Mouse (Mus musculus) small intestine, adult 2 months (tissue): ENCODE measurements around the gene Ccdc102a.

Experiments used
- CTCF ChIP-seq: fragments of 200-500 bp; IDR thresholded peaks from 2 replicates; pipeline ENCODE4 v1.5.1; 2012; ENCODE audit warnings: low read depth, mild to moderate bottlenecking, control low read depth, inconsistent platforms, low read length, moderate library complexity, mixed read lengths; ENCODE audit not compliant: insufficient replicate concordance, insufficient read length; ENCODE audit errors: extremely low read depth
- POLR2A ChIP-seq: fragments of 200-500 bp; IDR thresholded peaks from 2 replicates; pipeline ENCODE4 v1.6.1; 2012; ENCODE audit warnings: low read depth, mild to moderate bottlenecking, control low read depth, inconsistent platforms, low read length, moderate library complexity

DNA sequence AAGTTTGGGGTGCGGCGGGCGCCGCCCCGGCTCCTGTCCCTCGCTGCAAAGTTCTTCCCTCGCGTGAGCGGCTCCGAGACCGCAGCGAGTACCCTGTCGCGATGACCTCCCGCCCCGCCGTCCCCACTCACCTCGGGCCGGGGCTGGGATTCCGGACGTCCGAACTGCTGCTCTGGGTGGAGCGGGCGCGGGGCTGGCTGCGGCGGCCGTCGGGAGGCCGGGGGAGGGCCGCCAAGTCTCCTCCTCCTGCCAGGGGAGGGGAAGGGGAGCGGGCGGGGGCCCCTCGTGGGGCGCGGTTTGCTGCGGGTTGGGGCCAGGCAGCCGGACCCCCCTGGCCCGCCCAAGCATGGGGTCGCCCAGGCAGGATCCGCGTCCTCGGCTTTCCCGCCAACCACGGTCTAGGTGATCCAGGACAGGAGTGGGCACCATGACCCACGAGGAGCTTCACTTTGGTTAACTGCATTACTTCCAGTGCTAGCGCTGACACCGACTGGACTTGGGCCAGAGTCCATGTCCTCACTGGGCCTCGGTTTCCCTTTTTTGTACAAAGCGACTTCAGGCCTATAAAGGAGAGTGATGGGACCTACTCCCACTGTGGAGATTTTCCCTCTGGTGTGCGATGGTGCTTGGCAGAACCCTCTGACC, at the start of gene Ccdc102a:
- TF ChIP-seq CTCF (no peak), POLR2A (0 out of 2 replicates have a peak, but pooled peaks have one; percentile 18)
